Mouse (Mus musculus) forebrain, embryonic 13.5 days (tissue): ENCODE data around the gene Acbd7. TPM values are rescaled to one million over a fixed set of nuclear protein-coding genes. Genes with fewer than 3 reads are reported as not detected.
A peak's percentile ranks its signal among the peaks of the same experiment; 100 is the strongest.

Experiments
- ATAC-seq: fragments of 200-750 bp; cut with Nextera tagmentation; 2 replicates; pipeline ENCODE4 v1.8.0; 2017
- H3K27ac ChIP-seq: fragments of 300-500 bp; sonication (generic); 2 replicates; pipeline ENCODE4 v1.5.1; 2015; ENCODE audit warnings: inconsistent platforms, mild to moderate bottlenecking, moderate library complexity
- H3K27me3 ChIP-seq: fragments of 300-500 bp; sonication (generic); 2 replicates; pipeline ENCODE4 v1.6.1; 2015; ENCODE audit warnings: mild to moderate bottlenecking, inconsistent platforms
- H3K36me3 ChIP-seq: fragments of 300-500 bp; sonication (generic); 2 replicates; pipeline ENCODE4 v1.6.1; 2015; ENCODE audit warnings: mild to moderate bottlenecking, inconsistent platforms; ENCODE audit not compliant: poor library complexity, severe bottlenecking
- H3K4me1 ChIP-seq: fragments of 300-500 bp; sonication (generic); 2 replicates; pipeline ENCODE4 v1.6.1; 2015; ENCODE audit warnings: inconsistent platforms
- H3K4me2 ChIP-seq: fragments of 300-500 bp; sonication (generic); 2 replicates; pipeline ENCODE4 v1.6.1; 2015; ENCODE audit warnings: inconsistent platforms, mild to moderate bottlenecking, moderate library complexity
- H3K4me3 ChIP-seq: fragments of 300-500 bp; sonication (generic); 2 replicates; pipeline ENCODE4 v1.5.1; 2015; ENCODE audit warnings: mild to moderate bottlenecking, inconsistent platforms
- H3K9ac ChIP-seq: fragments of 300-500 bp; sonication (generic); 2 replicates; pipeline ENCODE4 v1.6.1; 2015; ENCODE audit warnings: mild to moderate bottlenecking, inconsistent platforms
- H3K9me3 ChIP-seq: fragments of 300-500 bp; sonication (generic); replicated peaks from 2 replicates; pipeline ENCODE4 v1.6.1; 2016; ENCODE audit warnings: inconsistent platforms
- WGBS: fragments of 180-500 bp; shearing (Covaris S2); methylation state at CpG from one replicate; pipeline ENCODE4 v1.1.7; 2015; 5-methylcytosine and 5-hydroxymethylcytosine counted together
- polyA plus RNA-seq: library from polyadenylated mRNA; unstranded; fragments of >200 nt; fragmentation: Nextera tagmentation; extraction: Ambion mirVana; gene quantifications from 2 replicates; pipeline ENCODE4 v1.2.1, GENCODE M21; 2015

Gene Acbd7
- polyA plus RNA-seq = 0.58 and 1.2 TPM in 2 replicates

GRCm38 (mm10) chr2:3335611-3336301, at the start of gene Acbd7:
TSS of gene Acbd7 (plus strand) at chr2:3336168.
- peak within 1 kb of the TSS; percentile 43; the same call in 1 of the 2 replicates for H3K9ac ChIP-seq
- no peak for ATAC-seq

GRCm38 (mm10) chr2:3286243-3286642, 49.7 kb upstream of the Acbd7 start:
- no peak overlapping the region for H3K4me2 ChIP-seq
- no peak overlapping the region for H3K9ac ChIP-seq
- H3K27ac ChIP-seq = no peak overlapping the region
- ATAC-seq = no peak
- H3K9me3 ChIP-seq = no peaks in the 10 kb centered on the region
- H3K36me3 ChIP-seq = no peaks in the 10 kb centered on the region
- WGBS = 84% methylated on average over 2 of the region's 2 CpGs
- H3K27me3 ChIP-seq = no peaks in the 10 kb centered on the region
- H3K4me3 ChIP-seq = no peak overlapping the region
- peaks cover 14% of the 10 kb centered on the region for H3K4me1 ChIP-seq

More at GRCm38 (mm10) chr2:3335611-3336301, at the start of gene Acbd7:
- peak within 1 kb of the TSS; percentile 27 for H3K4me3 ChIP-seq
- peaks cover 22% of the 10 kb centered on the region for H3K4me1 ChIP-seq
- H3K27me3 ChIP-seq = peaks cover 18% of the 10 kb centered on the region; the same call in 1 of the 2 replicates
- H3K36me3 ChIP-seq = no peaks in the 10 kb centered on the region
- no peak within 1 kb of the TSS for H3K27ac ChIP-seq
- H3K4me2 ChIP-seq = peak within 1 kb of the TSS; percentile 66
- WGBS = 4% methylated on average over 20 of the region's 20 CpGs
- H3K9me3 ChIP-seq = no peaks in the 10 kb centered on the region

- no peak overlapping the region for H3K9ac ChIP-seq
- no peak overlapping the region for H3K4me3 ChIP-seq
- H3K36me3 ChIP-seq = no peaks in the 10 kb centered on the region
- no peak overlapping the region for H3K27ac ChIP-seq
- H3K4me1 ChIP-seq = peaks cover 10% of the 10 kb centered on the region
- H3K27me3 ChIP-seq = no peaks in the 10 kb centered on the region
- H3K9me3 ChIP-seq = no peaks in the 10 kb centered on the region
- H3K4me2 ChIP-seq = no peak overlapping the region
- WGBS = 94% methylated on average over 1 of the region's 1 CpGs
- no peak for ATAC-seq
These were observed 46.4 kb upstream of the Acbd7 start for GRCm38 (mm10) chr2:3289581-3289980.

- H3K27me3 ChIP-seq = no peaks in the 10 kb centered on the region
- no peak overlapping the region for H3K27ac ChIP-seq
- 100% methylated on average over 1 of the region's 1 CpGs for WGBS
- no peak overlapping the region for H3K4me3 ChIP-seq
- no peak overlapping the region for H3K4me2 ChIP-seq
- no peak overlapping the region for H3K9ac ChIP-seq
- H3K4me1 ChIP-seq = no peaks in the 10 kb centered on the region
- no peaks in the 10 kb centered on the region for H3K9me3 ChIP-seq
- H3K36me3 ChIP-seq = no peaks in the 10 kb centered on the region
- ATAC-seq = no peak
These were observed 43.8 kb upstream of the Acbd7 start for GRCm38 (mm10) chr2:3292170-3292569.

- Histone ChIP-seq H3K27ac (no peak overlapping the region), H3K4me2 (no peak overlapping the region), H3K9me3 (no peaks in the 10 kb centered on the region), H3K4me3 (no peak overlapping the region), H3K4me1 (no peaks in the 10 kb centered on the region), H3K27me3 (no peaks in the 10 kb centered on the region), H3K36me3 (no peaks in the 10 kb centered on the region), H3K9ac (no peak overlapping the region)
- 90% methylated on average over 7 of the region's 7 CpGs for WGBS
- no peak for ATAC-seq
These were observed 40.1 kb upstream of the Acbd7 start for GRCm38 (mm10) chr2:3295826-3296225.

- ATAC-seq = no peak
- Histone ChIP-seq H3K27ac (no peak overlapping the region), H3K4me2 (no peak overlapping the region), H3K4me3 (no peak overlapping the region), H3K9me3 (no peaks in the 10 kb centered on the region), H3K4me1 (no peaks in the 10 kb centered on the region), H3K27me3 (no peaks in the 10 kb centered on the region), H3K9ac (no peak overlapping the region), H3K36me3 (peaks cover 17% of the 10 kb centered on the region)
- WGBS = 87% methylated on average over 3 of the region's 3 CpGs
These were observed 30.4 kb upstream of the Acbd7 start for GRCm38 (mm10) chr2:3305426-3306025.

- H3K27ac ChIP-seq = no peak overlapping the region
- no peak overlapping the region for H3K9ac ChIP-seq
- no peak for ATAC-seq
- H3K4me3 ChIP-seq = no peak overlapping the region
- H3K4me2 ChIP-seq = no peak overlapping the region
- WGBS = 98% methylated on average over 2 of the region's 2 CpGs
- no peaks in the 10 kb centered on the region for H3K27me3 ChIP-seq
- H3K36me3 ChIP-seq = peaks cover 80% of the 10 kb centered on the region
- H3K4me1 ChIP-seq = no peaks in the 10 kb centered on the region
- no peaks in the 10 kb centered on the region for H3K9me3 ChIP-seq
These were observed 12.8 kb upstream of the Acbd7 start for GRCm38 (mm10) chr2:3323132-3323531.

GRCm38 (mm10) chr2:3324381-3325130, 11.4 kb upstream of the Acbd7 start:
- Histone ChIP-seq H3K36me3 (peaks cover 78% of the 10 kb centered on the region), H3K9me3 (no peaks in the 10 kb centered on the region), H3K4me2 (no peak overlapping the region), H3K27ac (no peak overlapping the region), H3K4me3 (no peak overlapping the region), H3K4me1 (no peaks in the 10 kb centered on the region), H3K27me3 (no peaks in the 10 kb centered on the region), H3K9ac (no peak overlapping the region)
- 93% methylated on average over 7 of the region's 7 CpGs for WGBS
- ATAC-seq = no peak

GRCm38 (mm10) chr2:3326547-3326946, 9.4 kb upstream of the Acbd7 start:
- Histone ChIP-seq H3K36me3 (peaks cover 62% of the 10 kb centered on the region), H3K27ac (no peak overlapping the region), H3K9ac (no peak overlapping the region), H3K4me3 (no peak overlapping the region), H3K4me2 (no peak overlapping the region), H3K9me3 (no peaks in the 10 kb centered on the region), H3K27me3 (no peaks in the 10 kb centered on the region), H3K4me1 (peaks cover 7% of the 10 kb centered on the region)
- ATAC-seq = no peak
- WGBS = 91% methylated on average over 1 of the region's 1 CpGs

- Histone ChIP-seq H3K4me3 (no peak overlapping the region), H3K9ac (no peak overlapping the region), H3K4me1 (peaks cover 11% of the 10 kb centered on the region), H3K27ac (no peak overlapping the region), H3K4me2 (no peak overlapping the region), H3K27me3 (no peaks in the 10 kb centered on the region), H3K9me3 (no peaks in the 10 kb centered on the region), H3K36me3 (peaks cover 55% of the 10 kb centered on the region)
- 44% methylated on average over 1 of the region's 1 CpGs for WGBS
- no peak for ATAC-seq
These were observed 8.6 kb upstream of the Acbd7 start for GRCm38 (mm10) chr2:3327351-3327750.

- H3K36me3 ChIP-seq = peaks cover 21% of the 10 kb centered on the region
- peak overlapping the region; percentile 75 for H3K4me2 ChIP-seq
- no peak for ATAC-seq
- peaks cover 4% of the 10 kb centered on the region; the same call in 1 of the 2 replicates for H3K27me3 ChIP-seq
- H3K27ac ChIP-seq = no peak overlapping the region
- no peaks in the 10 kb centered on the region for H3K9me3 ChIP-seq
- H3K9ac ChIP-seq = peak overlapping the region; percentile 75
- peaks cover 20% of the 10 kb centered on the region for H3K4me1 ChIP-seq
- 84% methylated on average over 5 of the region's 5 CpGs for WGBS
- peak overlapping the region; percentile 66 for H3K4me3 ChIP-seq
These were observed 4.8 kb upstream of the Acbd7 start for GRCm38 (mm10) chr2:3331071-3331703.

- Histone ChIP-seq H3K36me3 (peaks cover 16% of the 10 kb centered on the region), H3K4me1 (peaks cover 22% of the 10 kb centered on the region), H3K27ac (peak overlapping the region; percentile 57), H3K4me3 (peak overlapping the region; percentile 66), H3K9me3 (no peaks in the 10 kb centered on the region), H3K4me2 (peak overlapping the region; percentile 75), H3K9ac (peak overlapping the region; percentile 75), H3K27me3 (peaks cover 11% of the 10 kb centered on the region; the same call in 1 of the 2 replicates)
- WGBS = 1% methylated on average over 21 of the region's 21 CpGs
- ATAC-seq = no peak; the same call in 1 of the 2 replicates
These were observed 3.9 kb upstream of the Acbd7 start for GRCm38 (mm10) chr2:3332056-3332455.
